Mouse (Mus musculus): ENCODE results near the gene Lingo2. TPM values are rescaled to one million over a fixed set of nuclear protein-coding genes. Genes with fewer than 3 reads are reported as not detected.

Gene Lingo2
- polyA plus RNA-seq, 1 experiment, result not detected

GRCm38 (mm10) chr4:36032039-36032438 lies 919.5 kb downstream of the Lingo2 start:
- no peak overlapping the region for H3K4me3 ChIP-seq (ENCODE audit: insufficient read depth, low read length)
- TF ChIP-seq CTCF (IDR thresholded peaks at IDR 0.05; ENCODE audit: low read depth, low read length), result no peak
- no peak for TF ChIP-seq POLR2A (IDR thresholded peaks at IDR 0.05; ENCODE audit: borderline replicate concordance, low read depth, low read length)

GRCm38 (mm10) chr4:36014181-36014580 lies 937.4 kb downstream of the Lingo2 start:
- TF ChIP-seq POLR2A (IDR thresholded peaks at IDR 0.05; ENCODE audit: borderline replicate concordance, low read depth, low read length) (no peak), CTCF (IDR thresholded peaks at IDR 0.05; ENCODE audit: low read depth, low read length) (no peak)
- H3K27ac ChIP-seq (ENCODE audit: insufficient read depth, low read depth, low read length), result no peak overlapping the region

More at GRCm38 (mm10) chr4:36032039-36032438, 919.5 kb downstream of the Lingo2 start:
- no peaks in the 10 kb centered on the region for H3K4me1 ChIP-seq (ENCODE audit: control insufficient read depth, insufficient read depth, low read length)
- no peak overlapping the region for H3K27ac ChIP-seq (ENCODE audit: insufficient read depth, low read depth, low read length)

GRCm38 (mm10) chr4:35992005-35992763 lies 959.4 kb downstream of the Lingo2 start:
- TF ChIP-seq POLR2A (IDR thresholded peaks at IDR 0.05; ENCODE audit: borderline replicate concordance, low read depth, low read length), result no peak
- no peak for TF ChIP-seq CTCF (IDR thresholded peaks at IDR 0.05; ENCODE audit: low read depth, low read length)
- Histone ChIP-seq H3K4me1 (ENCODE audit: control insufficient read depth, insufficient read depth, low read length) (no peaks in the 10 kb centered on the region), H3K27ac (ENCODE audit: insufficient read depth, low read depth, low read length) (no peak overlapping the region), H3K4me3 (ENCODE audit: insufficient read depth, low read length) (no peak overlapping the region)

More at GRCm38 (mm10) chr4:36014181-36014580, 937.4 kb downstream of the Lingo2 start:
- H3K4me3 ChIP-seq (ENCODE audit: insufficient read depth, low read length), result no peak overlapping the region
- H3K4me1 ChIP-seq (ENCODE audit: control insufficient read depth, insufficient read depth, low read length), result no peaks in the 10 kb centered on the region

- no peak overlapping the region for H3K27ac ChIP-seq (ENCODE audit: insufficient read depth, low read depth, low read length)
- TF ChIP-seq POLR2A (IDR thresholded peaks at IDR 0.05; ENCODE audit: borderline replicate concordance, low read depth, low read length) (no peak), CTCF (IDR thresholded peaks at IDR 0.05; ENCODE audit: low read depth, low read length) (no peak)
- no peaks in the 10 kb centered on the region for H3K4me1 ChIP-seq (ENCODE audit: control insufficient read depth, insufficient read depth, low read length)
- no peak overlapping the region for H3K4me3 ChIP-seq (ENCODE audit: insufficient read depth, low read length)
These were observed 965.5 kb downstream of the Lingo2 start for GRCm38 (mm10) chr4:35986012-35986411.

GRCm38 (mm10) chr4:35963532-35963931 lies 988.0 kb downstream of the Lingo2 start:
- Histone ChIP-seq H3K27ac (ENCODE audit: insufficient read depth, low read depth, low read length) (no peak overlapping the region), H3K4me1 (ENCODE audit: control insufficient read depth, insufficient read depth, low read length) (no peaks in the 10 kb centered on the region), H3K4me3 (ENCODE audit: insufficient read depth, low read length) (no peak overlapping the region)
- TF ChIP-seq POLR2A (IDR thresholded peaks at IDR 0.05; ENCODE audit: borderline replicate concordance, low read depth, low read length), result no peak

- Histone ChIP-seq H3K4me1 (ENCODE audit: control insufficient read depth, insufficient read depth, low read length) (no peaks in the 10 kb centered on the region), H3K4me3 (ENCODE audit: insufficient read depth, low read length) (no peak overlapping the region), H3K27ac (ENCODE audit: insufficient read depth, low read depth, low read length) (no peak overlapping the region)
- no peak for TF ChIP-seq CTCF (IDR thresholded peaks at IDR 0.05; ENCODE audit: low read depth, low read length)
- no peak for TF ChIP-seq POLR2A (IDR thresholded peaks at IDR 0.05; ENCODE audit: borderline replicate concordance, low read depth, low read length)
These were observed 999.7 kb downstream of the Lingo2 start for GRCm38 (mm10) chr4:35951894-35952293.

- TF ChIP-seq POLR2A (IDR thresholded peaks at IDR 0.05; ENCODE audit: borderline replicate concordance, low read depth, low read length), result no peak
- TF ChIP-seq CTCF (IDR thresholded peaks at IDR 0.05; ENCODE audit: low read depth, low read length), result no peak
- no peak overlapping the region for H3K27ac ChIP-seq (ENCODE audit: insufficient read depth, low read depth, low read length)
- H3K4me3 ChIP-seq (ENCODE audit: insufficient read depth, low read length), result no peak overlapping the region
These were observed 1000.3 kb downstream of the Lingo2 start for GRCm38 (mm10) chr4:35951251-35951650.

GRCm38 (mm10) chr4:35934056-35934661 lies 1017.4 kb downstream of the Lingo2 start:
- no peak for TF ChIP-seq POLR2A (IDR thresholded peaks at IDR 0.05; ENCODE audit: borderline replicate concordance, low read depth, low read length)
- no peak for TF ChIP-seq CTCF (IDR thresholded peaks at IDR 0.05; ENCODE audit: low read depth, low read length)

More at GRCm38 (mm10) chr4:35951251-35951650, 1000.3 kb downstream of the Lingo2 start:
- no peaks in the 10 kb centered on the region for H3K4me1 ChIP-seq (ENCODE audit: control insufficient read depth, insufficient read depth, low read length)

GRCm38 (mm10) chr4:35927722-35928121 lies 1023.8 kb downstream of the Lingo2 start:
- TF ChIP-seq POLR2A (IDR thresholded peaks at IDR 0.05; ENCODE audit: borderline replicate concordance, low read depth, low read length) (no peak), CTCF (IDR thresholded peaks at IDR 0.05; ENCODE audit: low read depth, low read length) (no peak)
- no peaks in the 10 kb centered on the region for H3K4me1 ChIP-seq (ENCODE audit: control insufficient read depth, insufficient read depth, low read length)
- H3K27ac ChIP-seq (ENCODE audit: insufficient read depth, low read depth, low read length), result no peak overlapping the region
- no peak overlapping the region for H3K4me3 ChIP-seq (ENCODE audit: insufficient read depth, low read length)

More at GRCm38 (mm10) chr4:35934056-35934661, 1017.4 kb downstream of the Lingo2 start:
- no peak overlapping the region for H3K4me3 ChIP-seq (ENCODE audit: insufficient read depth, low read length)
- H3K27ac ChIP-seq (ENCODE audit: insufficient read depth, low read depth, low read length), result no peak overlapping the region
- H3K4me1 ChIP-seq (ENCODE audit: control insufficient read depth, insufficient read depth, low read length), result no peaks in the 10 kb centered on the region

- Histone ChIP-seq H3K4me1 (ENCODE audit: control insufficient read depth, insufficient read depth, low read length) (no peaks in the 10 kb centered on the region), H3K4me3 (ENCODE audit: insufficient read depth, low read length) (no peak overlapping the region), H3K27ac (ENCODE audit: insufficient read depth, low read depth, low read length) (no peak overlapping the region)
- TF ChIP-seq POLR2A (IDR thresholded peaks at IDR 0.05; ENCODE audit: borderline replicate concordance, low read depth, low read length) (no peak), CTCF (IDR thresholded peaks at IDR 0.05; ENCODE audit: low read depth, low read length) (no peak)
These were observed 1034.1 kb downstream of the Lingo2 start for GRCm38 (mm10) chr4:35917453-35917852.
